Mouse (Mus musculus) neural tube, embryonic 10.5 days (tissue): ENCODE results near the gene Pced1a.
A peak's percentile ranks its signal among the peaks of the same experiment; 100 is the strongest.

ENCODE experiments used
- DNase-seq: peaks from one replicate; pipeline ENCODE4 v3.0.0-alpha.2; 2017; ENCODE audit warnings: low spot score; ENCODE audit errors: extremely low spot score

The Pced1a gene

GRCm38 (mm10) chr2:130424126-130424853 is at the start of gene Pced1a, which contains the start of gene Vps16:
TSS of gene Pced1a (minus strand) at chr2:130424701.
TSS of gene Vps16 (plus strand) at chr2:130424339.
- DNase-seq: peak; percentile 98

- no peak for DNase-seq
Observed at GRCm38 (mm10) chr2:130472908-130473510, 48.5 kb upstream of the Pced1a start.

DNA sequence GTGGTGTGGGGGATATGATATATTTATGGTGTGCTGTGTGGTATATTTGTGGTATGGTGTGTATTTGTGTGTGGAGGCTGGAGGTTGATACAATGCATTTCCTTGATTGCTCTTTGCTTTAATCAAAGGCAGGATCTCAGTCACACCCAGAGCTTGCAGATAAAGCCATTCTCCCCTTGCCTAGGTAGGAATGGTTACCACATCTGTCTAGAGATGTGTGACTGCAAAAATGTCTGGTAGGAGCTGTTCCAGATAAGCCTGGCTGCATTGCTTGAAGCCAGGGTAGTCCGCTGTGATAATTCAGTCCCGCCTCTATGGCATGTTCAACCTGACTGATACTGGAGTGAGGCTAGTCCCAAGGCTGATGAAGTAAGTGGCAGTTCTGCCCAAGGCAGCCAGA is 45.4 kb upstream of the Pced1a start:
- no peak for DNase-seq

DNA sequence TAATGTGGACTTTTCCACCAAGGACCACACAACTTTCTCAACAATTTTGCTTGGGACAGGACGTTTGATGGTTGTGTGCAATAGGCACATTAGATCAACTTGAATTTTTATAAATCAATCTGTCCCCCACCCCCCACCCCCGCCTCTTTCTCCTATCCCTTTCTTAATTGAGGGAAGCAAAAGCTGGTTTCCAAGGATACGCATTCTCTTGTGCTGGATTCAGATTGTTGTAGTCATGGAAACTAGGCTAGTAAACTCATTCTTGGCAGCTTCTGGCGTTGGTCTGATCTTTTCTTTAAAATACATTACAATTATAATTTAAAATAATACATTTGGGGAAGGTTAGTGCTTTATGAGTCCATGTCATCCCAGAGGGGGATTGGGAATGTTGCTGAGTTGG is 44.9 kb upstream of the Pced1a start:
- DNase-seq: no peak

GRCm38 (mm10) chr2:130466438-130466837 is 41.9 kb upstream of the Pced1a start:
- no peak for DNase-seq

- no peak for DNase-seq
Observed at GRCm38 (mm10) chr2:130461287-130462071, 37.0 kb upstream of the Pced1a start.

GRCm38 (mm10) chr2:130459576-130459975 is 35.1 kb upstream of the Pced1a start:
- DNase-seq: no peak

DNA sequence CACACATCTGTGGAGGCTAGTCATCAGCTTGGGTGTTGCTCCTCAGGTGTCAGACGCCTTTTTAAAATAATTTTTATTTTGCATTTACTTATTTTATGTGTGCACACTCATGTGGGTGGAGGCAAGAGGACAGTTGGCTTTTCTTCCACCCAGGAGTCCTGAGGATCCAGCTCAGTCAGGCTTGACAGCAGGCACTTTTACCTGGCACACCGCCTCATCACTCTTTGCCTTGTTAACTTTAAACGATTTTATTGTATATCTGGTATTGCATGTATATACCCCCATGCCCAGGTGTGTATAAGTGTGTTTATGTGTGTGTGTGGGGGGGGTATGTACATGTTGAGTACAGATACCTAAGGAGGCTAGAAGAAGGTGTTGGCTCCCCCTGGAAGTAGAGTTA is 33.4 kb upstream of the Pced1a start:
- no peak for DNase-seq

DNA sequence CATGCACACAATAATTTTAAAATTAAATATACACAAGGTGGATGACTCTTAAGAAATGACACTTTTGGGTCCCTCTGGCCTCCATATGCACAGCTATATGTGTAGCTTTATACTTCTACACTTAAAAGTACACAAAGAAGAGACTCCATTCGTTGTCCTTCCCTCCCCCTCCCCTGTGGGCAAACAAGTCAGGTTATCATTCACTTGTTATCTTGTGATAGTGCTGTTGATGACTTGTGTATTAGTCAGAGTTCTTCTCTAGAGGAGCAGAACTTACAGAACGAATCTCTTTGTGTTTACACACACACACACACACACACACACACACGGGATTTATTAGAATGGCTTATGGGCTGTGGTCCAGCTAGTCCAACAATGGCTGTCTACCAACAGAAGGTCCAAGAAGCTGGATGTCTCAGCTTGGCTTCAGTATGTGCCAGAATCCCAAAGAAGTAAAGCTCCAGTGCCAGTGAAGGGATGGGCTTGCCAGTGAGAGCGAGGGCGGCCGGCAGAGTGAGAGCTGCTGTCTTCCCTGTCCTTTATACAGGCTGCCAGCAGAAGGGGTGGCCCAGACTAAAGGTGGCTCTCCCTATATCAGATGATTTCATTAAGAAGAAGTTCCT is 30.4 kb upstream of the Pced1a start:
- no peak for DNase-seq

GRCm38 (mm10) chr2:130453421-130453820 is 28.9 kb upstream of the Pced1a start:
- DNase-seq: no peak

GRCm38 (mm10) chr2:130452266-130452665 is 27.8 kb upstream of the Pced1a start:
- DNase-seq: no peak

DNA sequence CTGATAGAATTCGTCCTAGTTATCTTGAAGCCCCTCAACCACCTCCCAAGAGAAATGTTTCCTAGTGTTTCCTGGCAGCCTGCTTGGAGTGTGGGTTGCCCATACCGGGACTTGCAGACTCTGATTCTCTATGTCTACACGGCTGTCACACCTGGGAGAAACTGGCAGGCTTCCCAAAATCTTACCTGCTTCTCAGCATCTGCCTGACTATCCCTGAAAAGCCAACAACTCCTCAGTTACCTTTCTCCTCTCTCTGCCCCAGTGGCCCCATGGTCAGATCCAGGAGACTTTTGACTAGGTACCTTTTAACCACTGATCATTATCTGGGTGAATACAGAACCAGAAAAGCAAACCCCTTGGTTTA is 27.2 kb upstream of the Pced1a start:
- DNase-seq: no peak

DNA sequence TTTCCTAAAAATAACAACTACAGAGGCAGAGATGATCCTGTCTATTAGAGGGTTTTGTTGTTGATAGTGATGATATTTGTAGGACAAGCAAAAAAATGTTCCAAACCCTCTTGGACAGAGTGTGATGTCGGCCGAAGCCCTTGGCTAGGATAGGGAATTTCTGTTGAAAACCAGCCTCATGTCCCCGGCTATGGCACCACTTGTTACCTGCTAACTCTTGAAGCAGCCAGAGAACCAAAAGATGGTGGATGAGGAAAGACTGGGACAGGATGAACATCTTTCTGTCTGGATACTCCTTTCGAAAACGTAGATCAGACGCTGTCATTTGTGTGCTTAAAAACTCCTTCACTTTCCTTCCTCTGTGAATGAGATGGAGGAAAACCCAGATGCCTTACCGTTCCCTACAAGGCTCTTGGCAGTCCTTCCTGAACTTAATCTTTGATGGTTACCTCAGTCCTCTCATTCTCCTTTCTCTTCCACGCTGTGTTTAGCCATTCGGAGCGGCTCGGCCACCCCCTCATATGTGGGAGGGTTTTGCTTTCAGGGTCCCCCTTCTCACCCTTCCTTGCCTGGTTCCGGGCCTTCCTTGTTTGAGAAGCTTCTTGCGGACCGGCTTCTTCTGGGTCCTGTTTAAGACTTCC is 26.7 kb upstream of the Pced1a start:
- no peak for DNase-seq

DNA sequence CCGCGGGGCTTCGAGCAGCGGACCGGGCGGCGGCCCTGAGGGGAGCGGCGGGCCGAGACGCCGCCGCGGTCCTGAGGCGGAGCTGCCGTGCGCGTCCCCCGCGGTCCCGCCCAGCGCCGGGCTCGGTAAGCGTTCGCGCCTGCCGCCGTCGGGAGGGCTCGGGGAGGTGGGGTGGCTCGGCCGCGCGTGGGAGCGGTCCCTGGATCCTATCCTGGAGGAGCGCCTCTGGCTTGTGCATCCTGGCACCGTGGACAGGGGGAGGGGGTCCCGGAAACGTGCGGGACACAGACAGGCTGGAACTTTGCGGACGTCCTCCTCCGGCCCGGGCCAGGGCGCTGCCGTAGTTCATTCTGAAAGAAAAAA is 25.9 kb upstream of the Pced1a start:
- DNase-seq: no peak

DNA sequence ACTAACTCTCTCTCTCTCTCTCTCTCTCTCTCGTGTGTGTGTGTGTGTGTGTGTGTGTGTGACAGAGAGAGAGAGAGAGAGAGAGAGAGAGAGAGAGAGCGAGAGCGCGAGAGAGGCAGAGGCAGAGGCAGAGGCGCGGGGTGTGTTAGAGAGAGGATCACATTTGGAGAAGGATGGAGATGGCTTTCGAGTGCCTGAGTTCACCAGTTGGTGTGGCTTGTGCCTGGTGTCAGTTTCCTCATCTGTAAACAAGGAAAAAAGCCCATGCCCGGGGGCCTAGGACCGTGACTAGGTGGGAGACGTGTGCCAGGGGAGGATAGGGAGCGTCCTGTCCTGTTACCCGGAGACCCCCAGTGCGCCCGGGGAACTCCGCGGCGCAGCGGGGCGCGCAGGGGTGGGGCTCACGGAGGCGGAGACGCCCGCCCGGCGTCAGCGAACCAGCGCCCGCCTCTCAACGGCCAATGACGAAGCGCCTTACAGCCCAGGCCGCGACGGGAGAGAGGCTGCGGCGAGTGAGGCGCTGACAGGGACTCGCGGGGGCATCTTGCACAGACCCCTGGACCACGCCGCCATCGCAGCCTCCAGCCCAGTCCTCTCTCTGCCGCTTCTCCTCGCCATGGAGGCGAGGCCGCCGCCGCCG is 25.4 kb upstream of the Pced1a start, which contains the start of gene Ptpra:
Ptpra (plus strand) TSS at position 485 of the 640 bp plus-strand sequence.
- peak; percentile 93 for DNase-seq

GRCm38 (mm10) chr2:130449021-130449793 is 24.7 kb upstream of the Pced1a start:
- peak; percentile 41 for DNase-seq

DNA sequence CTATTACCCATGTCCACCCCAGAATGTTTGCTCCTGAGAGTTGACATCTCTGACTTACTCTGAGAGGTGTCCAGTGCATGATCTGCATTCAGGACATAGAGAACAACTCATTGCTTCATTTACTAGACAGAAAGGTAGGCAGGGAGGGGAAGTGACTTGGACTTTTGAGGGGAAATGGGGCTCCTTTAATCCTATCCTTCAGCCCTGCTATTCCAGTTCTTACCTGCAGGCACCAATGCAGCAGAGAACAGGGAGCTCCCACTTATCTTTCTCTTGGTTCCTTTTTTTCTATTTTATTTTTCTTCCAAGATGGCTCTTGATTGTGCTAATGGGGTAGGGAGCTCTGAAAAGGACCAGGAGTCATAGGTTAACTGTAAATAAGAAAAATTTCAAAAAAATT is 23.9 kb upstream of the Pced1a start:
- no peak for DNase-seq

DNA sequence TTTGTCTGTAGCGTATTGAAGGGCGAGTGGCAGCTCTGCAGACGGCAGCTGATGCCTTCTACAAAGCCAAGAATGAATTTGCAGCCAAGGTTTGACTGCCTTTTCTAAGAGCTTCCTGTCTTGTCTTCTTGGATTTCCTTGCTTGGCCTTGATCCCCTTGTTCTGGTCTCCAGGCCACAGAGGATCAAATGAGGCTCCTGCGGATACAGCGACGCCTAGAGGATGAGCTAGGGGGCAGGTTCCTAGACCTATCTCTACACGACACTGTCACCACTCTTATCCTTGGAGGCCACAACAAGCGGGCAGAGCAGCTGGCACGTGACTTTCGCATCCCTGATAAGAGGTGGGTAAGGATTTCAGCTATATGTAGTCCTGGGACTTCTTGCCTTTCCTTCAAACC is 17.7 kb upstream of the Pced1a start:
- DNase-seq: no peak

DNA sequence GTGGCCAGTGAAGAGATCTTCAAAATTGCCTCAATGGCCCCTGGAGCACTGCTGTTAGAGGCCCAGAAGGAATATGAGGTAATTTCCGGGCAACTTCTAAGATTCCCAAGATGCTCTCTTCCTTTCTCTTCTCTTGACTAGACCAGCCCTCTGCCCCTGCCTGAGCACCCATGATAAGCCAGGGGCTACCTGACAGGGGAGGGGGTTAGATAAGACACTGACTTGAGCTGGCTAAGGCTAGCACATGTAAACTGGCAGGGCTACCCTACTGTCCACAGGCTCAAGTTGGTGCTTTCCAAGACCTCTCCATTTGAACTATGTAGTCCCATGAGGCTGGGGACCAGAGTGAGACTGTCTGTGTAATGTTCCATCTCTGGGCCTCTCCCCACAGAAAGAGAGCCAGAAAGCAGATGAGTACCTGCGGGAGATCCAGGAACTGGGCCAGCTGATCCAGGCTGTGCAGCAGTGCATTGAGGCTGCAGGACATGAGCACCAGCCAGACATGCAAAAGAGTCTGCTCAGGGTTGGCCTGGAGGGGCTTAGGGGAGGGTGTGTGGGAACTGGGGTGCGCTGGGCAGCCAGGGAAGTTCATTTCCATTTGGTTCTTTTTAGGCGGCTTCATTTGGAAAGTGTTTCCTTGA is 15.5 kb upstream of the Pced1a start:
- no peak for DNase-seq

GRCm38 (mm10) chr2:130438861-130439260 is 14.4 kb upstream of the Pced1a start:
- no peak for DNase-seq
